Mouse (Mus musculus): ENCODE measurements at regions not wholly inside any gene's neighbourhood (a gene's known extent, or its start where the extent isn't known, plus 50 kb on each side); places are given as distances from the start of the nearest gene placed in this dataset.

DNA sequence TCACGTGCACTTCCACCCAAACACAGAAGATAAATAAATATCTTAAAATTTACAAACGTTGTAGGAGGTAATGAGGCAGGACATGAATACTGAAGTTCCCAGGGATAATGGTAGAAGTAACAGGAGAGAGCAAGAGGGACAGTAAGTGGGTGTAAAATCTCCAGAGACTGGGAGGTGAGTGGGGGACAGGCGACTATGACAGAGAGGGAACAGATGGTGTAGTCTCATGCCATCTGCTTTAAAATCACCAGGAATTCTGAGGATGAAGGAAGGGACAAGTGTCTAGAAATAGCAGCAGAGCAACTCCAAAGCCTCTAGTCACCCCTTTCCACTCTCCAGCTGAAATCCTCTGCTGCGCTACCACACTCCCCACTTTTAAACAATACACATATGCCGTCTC lies 175.8 kb upstream of the Mpped2 start:
- peak; percentile 36 to 95 for DNase-seq (ENCODE audit: low spot score in 2 of 2)
- intact Hi-C loops (cut with DNase I), result loop anchor here (1.0 kb wide), 2 partner anchors 12 to 202 kb away; no protein-coding TSS in a partner anchor

DNA sequence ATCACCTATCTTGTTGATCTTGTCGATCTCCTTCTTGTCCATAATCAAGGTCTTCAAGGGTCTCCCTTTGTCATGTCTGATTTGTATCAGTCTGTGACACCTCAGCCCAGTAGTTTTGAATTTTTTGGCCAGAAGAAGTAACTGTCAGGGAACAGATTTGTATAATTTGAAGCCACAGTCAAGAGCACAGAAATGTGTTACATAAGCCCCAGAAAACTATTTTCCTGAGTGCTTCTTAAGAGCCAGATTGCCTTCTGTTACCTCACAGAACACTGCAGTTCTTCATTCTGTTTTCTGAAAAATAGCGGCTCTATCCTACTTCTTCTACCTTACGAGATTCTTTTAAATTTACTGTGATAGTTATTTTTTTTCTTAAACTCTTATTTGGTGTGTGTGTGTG lies 170.1 kb upstream of the Mpped2 start:
- DNase-seq (ENCODE audit: low spot score in 2 of 2), result peak in 1 of 2 experiments; percentile 64
- intact Hi-C loops (cut with DNase I), result no loop called here

DNA sequence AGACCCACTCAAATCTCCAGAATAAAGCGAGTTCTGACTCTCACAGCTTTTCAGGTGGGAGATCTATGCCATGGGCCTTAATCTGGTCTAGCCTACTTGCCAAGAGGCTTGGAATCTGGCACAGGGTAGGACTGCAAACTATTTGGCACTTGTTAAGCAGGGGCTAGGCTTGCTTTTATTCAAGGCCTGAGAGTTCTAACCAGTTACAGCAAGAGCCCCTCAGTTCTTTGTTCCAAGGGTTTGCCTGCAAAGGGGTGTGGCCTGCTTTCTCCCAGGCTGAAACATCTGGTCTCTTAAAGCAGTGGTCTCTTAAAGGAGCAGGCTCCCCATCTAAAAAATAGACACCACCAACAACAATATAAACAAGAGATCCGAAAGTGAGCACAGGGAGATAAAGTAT lies 166.1 kb upstream of the Mpped2 start:
- no peak for DNase-seq (ENCODE audit: low spot score in 2 of 2)
- intact Hi-C loops (cut with DNase I), result no loop called here

DNA sequence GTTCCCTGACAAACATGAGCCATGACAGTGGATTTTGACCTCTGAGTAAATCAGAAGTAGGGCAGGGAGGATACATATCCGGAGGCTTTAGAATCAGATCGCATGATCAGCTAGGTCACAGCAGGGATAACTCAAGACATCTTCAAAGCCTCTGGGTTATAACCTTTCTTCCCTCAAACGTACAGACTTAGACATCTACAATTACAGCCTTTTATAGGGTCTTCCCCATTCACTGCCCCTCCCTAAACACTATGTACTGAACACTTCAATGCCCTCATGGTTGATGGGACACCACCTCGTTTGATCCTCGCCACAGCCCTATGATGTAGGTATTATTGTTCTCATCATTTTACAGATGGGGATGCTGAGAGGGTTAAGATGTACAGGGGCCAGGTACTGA lies 163.8 kb upstream of the Mpped2 start:
- DNase-seq (ENCODE audit: low spot score in 2 of 2), result no peak
- intact Hi-C loops (cut with DNase I), result no loop called here

DNA sequence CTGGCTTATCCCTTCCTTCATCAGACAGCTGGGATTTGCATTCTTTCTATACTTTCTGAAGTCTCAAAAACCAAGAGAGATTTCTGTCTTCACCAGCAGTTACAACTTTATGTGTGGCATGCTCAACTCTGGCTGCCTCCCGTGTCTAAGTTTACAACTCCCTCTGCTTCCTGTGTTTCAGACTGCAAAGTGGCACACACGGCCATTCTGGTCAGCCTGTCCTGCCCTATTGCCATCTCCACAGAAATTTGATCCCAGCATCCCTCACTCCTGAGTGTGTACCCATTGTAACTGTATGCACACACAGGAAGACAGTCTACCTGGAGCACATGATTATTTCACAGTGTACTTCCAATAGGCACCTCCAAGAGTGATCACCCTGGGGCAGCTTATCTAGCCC lies 163.3 kb upstream of the Mpped2 start:
- intact Hi-C loops (cut with DNase I), result no loop called here

DNA sequence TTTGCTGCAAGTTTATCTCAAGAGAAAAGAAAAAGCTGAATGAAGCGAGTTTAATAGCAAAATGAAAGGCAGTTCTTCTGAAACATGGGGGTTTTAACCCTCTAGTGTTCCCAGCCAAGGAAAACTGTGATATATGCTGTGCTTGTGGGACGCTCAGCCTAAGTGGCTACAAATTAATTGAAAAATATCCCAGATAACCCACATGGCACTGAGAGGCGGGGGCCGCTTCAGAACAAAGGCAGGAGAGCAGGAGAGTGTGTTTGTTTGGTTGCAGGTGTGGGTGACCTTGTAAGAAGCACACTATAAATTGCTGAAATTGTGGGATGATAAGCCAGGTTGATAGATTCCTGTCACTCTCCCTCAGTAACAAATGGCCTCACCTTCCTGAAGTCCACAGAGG lies 154.7 kb upstream of the Mpped2 start:
- intact Hi-C loops (cut with DNase I), result no loop called here
- DNase-seq (ENCODE audit: low spot score in 2 of 2), result no peak

More for the DNA sequence above, 163.3 kb upstream of the Mpped2 start:
- no peak for DNase-seq (ENCODE audit: low spot score in 2 of 2)

DNA sequence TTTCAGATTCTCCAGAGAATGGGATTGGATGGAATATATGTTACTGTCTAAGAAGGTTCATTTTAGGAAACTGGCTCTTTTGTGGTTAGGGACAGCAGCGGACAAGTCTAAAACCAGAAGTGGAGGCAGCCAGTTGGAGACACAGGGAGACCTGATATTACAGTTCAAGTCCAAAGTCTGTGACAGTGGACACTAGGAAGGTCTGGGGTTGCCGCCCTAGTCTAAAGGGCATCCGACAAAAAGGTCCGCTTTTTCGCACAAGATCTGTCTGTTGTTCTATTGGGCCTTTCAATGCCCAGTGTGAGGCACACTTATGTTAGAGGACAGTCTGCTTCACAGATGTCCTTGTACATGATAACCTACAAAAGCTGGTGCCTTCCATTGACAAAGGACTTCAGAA lies 152.9 kb upstream of the Mpped2 start:
- DNase-seq (ENCODE audit: low spot score in 2 of 2), result no peak
- intact Hi-C loops (cut with DNase I), result no loop called here

DNA sequence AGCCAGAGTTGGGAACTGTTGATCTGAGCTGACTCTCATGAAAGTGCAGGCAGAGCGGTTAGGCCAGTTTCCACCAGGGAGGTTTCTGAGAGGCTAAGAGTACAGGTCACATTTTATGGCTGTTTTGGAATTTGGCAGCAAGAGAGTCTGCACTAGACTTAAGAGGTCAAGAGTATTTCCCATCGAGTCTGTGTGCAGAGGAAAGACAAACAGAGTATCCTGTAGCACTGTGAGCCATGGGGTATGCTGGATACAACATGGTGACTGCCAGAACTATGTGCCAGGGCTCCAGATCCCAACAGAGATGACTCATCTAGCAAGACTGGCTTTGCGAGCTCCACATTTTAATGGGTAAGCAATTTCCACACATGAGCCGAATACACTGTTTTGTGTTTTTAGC lies 146.0 kb upstream of the Mpped2 start:
- DNase-seq (ENCODE audit: low spot score in 2 of 2), result peak in 1 of 2 experiments; percentile 38
- intact Hi-C loops (cut with DNase I), result no loop called here

DNA sequence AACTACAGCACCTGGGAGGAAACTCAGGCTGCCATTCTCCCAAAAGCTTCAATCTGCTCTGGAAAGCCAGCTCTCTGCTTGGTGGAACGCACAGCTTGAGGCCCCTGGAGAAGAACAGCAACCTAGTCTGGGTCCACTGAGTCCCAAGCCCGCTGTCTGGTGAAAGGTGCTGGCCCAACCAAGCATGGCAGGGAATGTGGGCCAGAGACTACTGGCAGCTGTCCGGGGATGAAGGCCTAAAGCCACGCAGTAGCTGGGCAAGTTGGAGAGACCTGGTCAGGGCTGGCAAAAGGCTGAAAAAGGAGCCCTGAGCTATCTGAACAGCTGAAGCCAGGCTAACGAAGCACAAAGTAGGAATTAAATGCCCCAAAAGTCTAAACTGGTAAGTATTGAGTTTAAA lies 139.4 kb upstream of the Mpped2 start:
- no peak for DNase-seq (ENCODE audit: low spot score in 2 of 2)
- intact Hi-C loops (cut with DNase I), result no loop called here

DNA sequence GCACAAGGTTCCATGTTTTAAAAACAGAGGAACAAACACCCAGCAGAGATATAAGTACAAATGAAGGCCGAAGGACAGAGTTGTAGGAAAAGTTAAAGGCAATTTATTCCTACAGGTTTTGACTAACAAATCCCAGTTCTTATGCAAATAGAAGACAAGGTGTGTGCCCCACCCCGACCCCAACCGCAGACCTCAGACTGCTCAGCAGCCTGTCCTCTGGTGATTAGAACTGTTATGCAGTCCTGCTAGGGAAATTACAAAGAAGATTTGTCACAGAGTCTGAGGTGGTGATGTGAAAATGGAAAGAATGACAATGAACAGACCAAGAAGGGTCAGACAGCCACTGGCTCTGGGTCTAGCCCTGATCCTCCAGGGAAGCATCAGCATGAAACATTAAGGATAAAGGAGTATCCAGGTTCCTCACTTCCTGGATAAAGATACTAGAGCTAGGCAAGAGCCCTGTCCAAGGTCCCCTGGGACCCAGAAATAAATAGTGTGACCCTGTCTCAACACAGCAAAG lies 131.4 kb upstream of the Mpped2 start:
- intact Hi-C loops (cut with DNase I), result no loop called here
- no peak for DNase-seq (ENCODE audit: low spot score in 2 of 2)

DNA sequence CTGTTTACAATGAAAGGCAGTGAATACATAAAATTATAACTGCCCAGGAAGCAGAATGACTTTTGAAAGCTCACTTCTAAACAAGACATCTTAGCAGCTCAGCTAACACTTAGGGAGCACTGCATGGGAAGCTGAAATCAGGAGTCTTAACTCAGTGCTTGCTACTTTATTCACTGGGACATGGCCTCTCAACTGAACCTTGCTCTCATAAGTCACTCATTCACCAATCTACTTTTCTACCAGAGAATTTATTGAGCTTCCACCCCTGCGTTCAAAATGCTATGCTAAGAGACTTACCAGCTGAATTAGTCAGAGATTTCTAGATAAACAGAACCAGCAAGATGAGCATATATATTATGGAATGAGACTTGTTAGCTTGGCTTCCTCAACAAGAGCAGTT lies 122.8 kb upstream of the Mpped2 start:
- DNase-seq (ENCODE audit: low spot score in 2 of 2), result no peak

DNA sequence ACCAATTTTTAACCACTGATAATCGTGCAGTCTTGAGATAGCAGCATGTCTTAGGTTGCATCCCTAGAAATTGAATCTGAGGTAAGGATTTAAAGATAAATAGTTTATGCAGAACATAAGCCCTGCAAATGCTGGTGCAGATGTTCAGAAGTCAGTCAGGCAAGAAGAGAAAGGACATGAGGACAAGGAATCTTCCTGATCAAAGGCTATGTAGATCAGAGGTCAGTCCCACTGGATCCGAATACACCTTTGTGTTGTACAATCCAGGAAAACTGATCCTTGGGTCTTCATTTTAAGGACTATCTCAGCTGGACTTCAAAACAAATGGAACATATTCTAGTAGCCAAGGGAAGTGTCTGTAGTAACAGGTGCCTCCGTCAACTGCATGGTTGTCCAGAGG lies 121.7 kb upstream of the Mpped2 start:
- intact Hi-C loops (cut with DNase I), result no loop called here

More for the DNA sequence above, 122.8 kb upstream of the Mpped2 start:
- intact Hi-C loops (cut with DNase I), result no loop called here

DNA sequence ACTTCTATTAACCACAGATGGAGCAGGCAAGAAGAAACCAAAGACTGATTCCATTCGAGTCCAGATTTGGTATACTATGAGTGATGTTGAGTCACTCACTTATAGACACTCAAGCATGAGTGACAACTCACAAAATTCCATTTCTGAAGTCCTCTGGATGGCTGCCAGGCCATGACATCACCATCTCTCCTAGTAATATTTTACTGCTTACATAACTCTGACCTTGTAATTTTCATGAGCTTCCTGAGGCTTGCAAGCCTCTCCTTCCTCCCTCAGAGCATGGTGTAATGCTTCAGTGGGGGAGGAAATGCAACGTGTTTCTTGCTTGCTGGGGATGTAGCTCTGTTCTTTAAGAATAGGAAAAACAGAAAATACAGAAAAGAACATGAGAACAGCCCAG lies 121.2 kb upstream of the Mpped2 start:
- intact Hi-C loops (cut with DNase I), result no loop called here
- no peak for DNase-seq (ENCODE audit: low spot score in 2 of 2)

More for the DNA sequence above, 121.7 kb upstream of the Mpped2 start:
- DNase-seq (ENCODE audit: low spot score in 2 of 2), result no peak

DNA sequence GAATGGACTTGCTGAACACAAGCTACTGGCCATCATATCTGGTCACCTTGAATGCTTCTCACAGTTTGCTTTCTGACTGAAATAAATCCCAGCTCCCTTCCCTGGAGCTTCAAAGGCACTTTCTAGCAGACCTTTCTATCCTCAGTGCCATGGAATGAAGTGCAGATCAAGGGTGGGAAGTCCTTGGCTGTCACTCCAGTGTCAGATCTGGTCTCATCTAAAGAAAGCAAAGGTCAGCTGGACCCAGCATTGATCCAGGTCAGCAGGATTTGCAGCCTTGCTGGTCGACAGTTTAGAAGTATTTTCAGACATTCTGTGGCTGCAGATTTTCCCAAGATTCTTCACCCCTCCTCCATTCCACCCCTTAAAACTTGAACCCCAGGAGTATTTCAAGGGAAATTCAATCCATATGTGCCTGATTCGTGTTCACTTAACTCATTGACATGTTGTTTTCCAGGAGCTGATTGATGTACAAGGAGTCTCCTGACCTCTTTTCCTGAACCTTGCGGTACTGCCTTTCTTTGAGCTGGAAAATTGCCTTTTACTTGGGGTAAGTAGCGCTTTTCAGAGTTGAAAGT lies 116.2 kb upstream of the Mpped2 start:
- no peak for DNase-seq (ENCODE audit: low spot score in 2 of 2)
- intact Hi-C loops (cut with DNase I), result no loop called here

DNA sequence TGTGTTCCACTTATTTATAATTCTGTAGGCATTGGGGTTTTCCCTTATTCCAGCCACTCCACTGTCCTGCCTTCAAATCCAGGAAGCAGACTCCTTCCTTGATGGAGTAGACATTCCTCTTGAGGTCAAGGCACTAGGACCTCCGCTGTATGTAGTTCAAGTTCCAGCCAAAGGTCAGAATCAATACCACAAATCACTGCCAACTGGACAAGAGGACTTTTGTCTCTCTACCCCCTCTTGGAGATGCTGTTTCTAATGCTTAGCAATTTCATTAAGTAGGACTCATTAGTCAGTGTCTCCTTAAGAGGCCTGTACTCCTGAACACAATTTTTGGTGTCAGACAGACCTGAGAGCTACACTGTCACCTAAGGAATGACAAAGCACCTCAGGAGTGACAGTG lies 115.0 kb upstream of the Mpped2 start:
- intact Hi-C loops (cut with DNase I), result no loop called here
- DNase-seq (ENCODE audit: low spot score in 2 of 2), result no peak

DNA sequence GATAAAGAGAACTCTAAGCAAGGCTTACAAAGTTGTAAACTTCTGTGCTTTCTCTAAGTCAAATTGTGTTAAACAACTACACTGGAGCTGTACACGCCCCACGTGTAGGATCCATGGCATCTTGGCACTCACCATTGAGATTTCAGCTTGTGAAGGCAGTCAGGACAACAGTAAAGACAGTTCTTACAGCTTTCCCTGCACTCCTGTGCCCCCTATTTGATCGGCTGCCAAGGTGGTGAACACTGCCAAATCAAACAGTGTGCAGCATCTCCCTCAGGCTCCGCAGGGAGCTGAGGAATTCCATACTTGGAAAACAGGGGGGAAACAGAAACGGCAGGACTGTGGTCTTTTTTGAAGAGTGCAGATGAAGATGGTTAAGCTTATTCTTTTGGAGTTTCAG lies 112.4 kb upstream of the Mpped2 start:
- DNase-seq (ENCODE audit: low spot score in 2 of 2), result no peak
- intact Hi-C loops (cut with DNase I), result no loop called here

DNA sequence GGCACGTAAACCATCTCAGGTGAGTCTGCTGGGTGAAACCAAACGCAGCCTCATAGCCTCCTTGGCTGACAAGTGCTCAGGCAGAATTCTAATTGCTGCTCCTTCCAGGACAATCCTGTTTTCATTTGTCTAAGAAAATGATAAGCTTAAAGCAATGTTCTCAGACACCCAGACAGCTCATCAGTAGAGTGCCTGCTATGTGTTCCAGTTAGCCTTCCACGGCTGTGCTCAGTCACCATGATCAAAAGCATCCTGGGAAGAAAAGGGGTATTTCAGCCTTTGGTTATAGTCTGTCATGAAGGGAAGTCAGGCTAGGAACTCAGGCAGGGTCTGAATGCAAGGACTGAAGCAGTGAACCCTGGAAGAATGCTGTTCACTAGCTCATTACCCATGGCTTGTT lies 71.8 kb upstream of the Mpped2 start:
- no peak for DNase-seq (ENCODE audit: low spot score in 2 of 2)
- intact Hi-C loops (cut with DNase I), result no loop called here

DNA sequence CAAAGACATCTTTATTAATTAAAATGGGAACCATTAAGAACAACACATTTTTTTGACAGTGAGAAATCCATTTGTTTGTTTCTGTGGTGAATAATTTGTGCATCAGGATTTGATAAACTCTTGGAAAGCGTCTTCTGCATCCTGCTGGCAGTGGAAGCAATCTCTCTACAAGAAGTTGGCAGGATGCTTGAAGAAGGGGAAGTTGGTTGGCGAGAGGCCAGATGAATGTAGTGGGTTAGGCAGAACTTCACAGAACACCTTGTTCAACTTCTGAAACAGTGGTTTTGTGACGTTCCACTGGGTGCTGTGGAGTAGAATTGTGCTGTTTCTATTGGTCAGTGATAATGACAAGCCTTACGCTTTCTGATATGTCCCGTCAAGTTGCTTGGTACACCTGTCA lies 70.7 kb upstream of the Mpped2 start:
- no peak for DNase-seq (ENCODE audit: low spot score in 2 of 2)
- intact Hi-C loops (cut with DNase I), result no loop called here

DNA sequence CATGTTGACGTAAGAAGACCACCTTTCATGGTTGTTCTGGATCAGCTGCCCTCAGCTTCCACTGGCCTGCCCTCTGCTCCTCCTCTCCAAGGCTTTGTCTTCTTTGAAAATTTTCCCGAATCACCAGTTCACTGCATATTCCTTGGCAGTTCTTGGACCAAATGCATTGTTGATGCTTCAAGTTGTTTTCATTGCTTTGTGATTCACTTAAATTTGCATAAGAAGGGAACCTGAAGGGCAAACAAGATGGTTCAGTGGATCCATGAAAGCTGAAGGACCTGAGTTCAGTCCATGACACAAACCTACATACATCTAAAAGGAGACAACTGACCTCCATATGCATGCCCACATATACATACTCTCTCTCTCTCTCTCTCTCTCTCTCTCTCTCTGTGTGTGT lies 69.4 kb upstream of the Mpped2 start:
- intact Hi-C loops (cut with DNase I), result no loop called here

DNA sequence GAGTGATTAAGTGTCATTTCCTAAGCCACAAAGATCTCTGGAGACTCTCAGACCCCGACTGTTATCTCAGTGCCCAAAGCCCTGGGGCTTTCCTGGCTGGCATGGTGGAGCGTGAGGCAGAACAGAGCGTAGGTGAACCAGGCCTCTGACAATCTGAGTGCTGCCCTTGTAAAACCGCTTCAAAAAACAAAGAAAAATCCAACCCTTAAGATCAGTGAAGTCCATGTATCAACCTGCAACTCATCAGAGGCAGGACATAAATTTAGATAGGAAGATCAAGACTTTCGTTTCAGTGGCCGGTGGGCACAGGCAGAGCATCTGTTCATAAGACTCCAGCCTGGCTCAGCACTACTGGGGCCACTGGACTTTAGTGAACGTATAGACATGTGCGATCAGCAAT lies 61.1 kb upstream of the Mpped2 start:
- intact Hi-C loops (cut with DNase I), result no loop called here
- DNase-seq (ENCODE audit: low spot score in 2 of 2), result no peak

More for the DNA sequence above, 69.4 kb upstream of the Mpped2 start:
- no peak for DNase-seq (ENCODE audit: low spot score in 2 of 2)

Measured in left cerebral cortex, postnatal 25 days (tissue).